Mouse (Mus musculus): ENCODE results near the gene Pcbd2. TPM values are rescaled to one million over a fixed set of nuclear protein-coding genes. Genes with fewer than 3 reads are reported as not detected.

Gene Pcbd2
- polyA plus RNA-seq, 1 experiment: 31.9 TPM

- no peaks in the 10 kb centered on the region for H3K4me1 ChIP-seq (ENCODE audit: control insufficient read depth, insufficient read depth, low read length)
- no peak overlapping the region for H3K27ac ChIP-seq (ENCODE audit: insufficient read depth, low read length)
- TF ChIP-seq CTCF (IDR thresholded peaks at IDR 0.05; ENCODE audit: borderline replicate concordance, insufficient read depth, low read length) (no peak), POLR2A (IDR thresholded peaks at IDR 0.05; ENCODE audit: low read depth, low read length) (no peak)
- H3K4me3 ChIP-seq (ENCODE audit: insufficient read depth, low read length): no peak overlapping the region
These were observed 5.0 kb downstream of the Pcbd2 start for GRCm38 (mm10) chr13:55732121-55732520.

- TF ChIP-seq POLR2A (IDR thresholded peaks at IDR 0.05; ENCODE audit: low read depth, low read length) (no peak), CTCF (IDR thresholded peaks at IDR 0.05; ENCODE audit: borderline replicate concordance, insufficient read depth, low read length) (no peak)
- Histone ChIP-seq H3K4me3 (ENCODE audit: insufficient read depth, low read length) (no peak overlapping the region), H3K27ac (ENCODE audit: insufficient read depth, low read length) (no peak overlapping the region), H3K4me1 (ENCODE audit: control insufficient read depth, insufficient read depth, low read length) (peaks cover 3% of the 10 kb centered on the region; the same call in 1 of the 2 replicates)
These were observed 6.7 kb downstream of the Pcbd2 start for GRCm38 (mm10) chr13:55733628-55734502.

DNA sequence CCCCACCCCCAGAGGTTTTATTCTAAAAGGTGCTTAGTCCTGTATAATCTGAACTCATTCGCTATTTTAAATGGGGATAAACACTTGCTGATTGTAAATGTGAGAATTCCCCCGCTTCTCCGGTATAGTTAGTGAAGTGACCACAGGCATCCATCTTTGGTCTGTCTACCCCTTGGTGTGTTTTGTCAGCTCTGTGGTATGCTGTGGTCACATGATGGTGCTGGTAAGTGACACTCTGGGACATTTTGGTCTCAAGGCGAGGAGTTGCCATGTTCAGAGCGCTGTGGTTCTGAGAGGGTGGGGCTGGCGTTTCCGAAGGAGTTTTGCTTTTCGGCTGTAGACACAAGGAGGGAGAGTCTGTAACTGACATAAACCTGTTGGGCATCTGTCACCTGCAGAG, 10.7 kb downstream of the Pcbd2 start:
- no peak overlapping the region for H3K4me3 ChIP-seq (ENCODE audit: insufficient read depth, low read length)
- no peak for TF ChIP-seq CTCF (IDR thresholded peaks at IDR 0.05; ENCODE audit: borderline replicate concordance, insufficient read depth, low read length)
- TF ChIP-seq POLR2A (IDR thresholded peaks at IDR 0.05; ENCODE audit: low read depth, low read length): no peak
- H3K27ac ChIP-seq (ENCODE audit: insufficient read depth, low read length): no peak overlapping the region
- peaks cover 3% of the 10 kb centered on the region; the same call in 1 of the 2 replicates for H3K4me1 ChIP-seq (ENCODE audit: control insufficient read depth, insufficient read depth, low read length)

GRCm38 (mm10) chr13:55742306-55742705, 15.1 kb downstream of the Pcbd2 start:
- Histone ChIP-seq H3K4me1 (ENCODE audit: control insufficient read depth, insufficient read depth, low read length) (peaks cover 3% of the 10 kb centered on the region; the same call in 1 of the 2 replicates), H3K27ac (ENCODE audit: insufficient read depth, low read length) (no peak overlapping the region), H3K4me3 (ENCODE audit: insufficient read depth, low read length) (no peak overlapping the region)
- TF ChIP-seq CTCF (IDR thresholded peaks at IDR 0.05; ENCODE audit: borderline replicate concordance, insufficient read depth, low read length) (no peak), POLR2A (IDR thresholded peaks at IDR 0.05; ENCODE audit: low read depth, low read length) (no peak)

DNA sequence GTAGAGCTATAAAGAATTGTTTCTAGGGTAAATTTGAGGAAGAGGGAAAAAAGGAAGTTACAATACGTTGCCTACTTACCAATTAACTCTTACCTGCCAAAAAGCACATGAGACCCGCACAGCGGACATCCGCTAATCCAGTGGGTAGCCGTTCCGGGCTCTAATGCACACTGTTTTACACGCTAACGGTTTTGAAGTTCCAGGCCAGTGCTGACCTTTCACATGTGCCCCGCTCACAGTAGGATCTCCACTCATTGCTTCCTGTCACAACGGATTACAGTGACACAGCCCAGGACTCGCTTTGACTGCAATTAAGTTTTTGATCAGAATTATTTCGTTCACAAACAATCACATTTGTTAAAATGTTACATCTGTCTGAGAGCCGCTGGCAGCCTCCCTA, 27.2 kb downstream of the Pcbd2 start:
- Histone ChIP-seq H3K4me3 (ENCODE audit: insufficient read depth, low read length) (no peak overlapping the region), H3K4me1 (ENCODE audit: control insufficient read depth, insufficient read depth, low read length) (no peaks in the 10 kb centered on the region), H3K27ac (ENCODE audit: insufficient read depth, low read length) (no peak overlapping the region)
- TF ChIP-seq CTCF (IDR thresholded peaks at IDR 0.05; ENCODE audit: borderline replicate concordance, insufficient read depth, low read length) (no peak), POLR2A (IDR thresholded peaks at IDR 0.05; ENCODE audit: low read depth, low read length) (no peak)

GRCm38 (mm10) chr13:55756789-55757188, 29.6 kb downstream of the Pcbd2 start:
- H3K4me3 ChIP-seq (ENCODE audit: insufficient read depth, low read length): no peak overlapping the region

DNA sequence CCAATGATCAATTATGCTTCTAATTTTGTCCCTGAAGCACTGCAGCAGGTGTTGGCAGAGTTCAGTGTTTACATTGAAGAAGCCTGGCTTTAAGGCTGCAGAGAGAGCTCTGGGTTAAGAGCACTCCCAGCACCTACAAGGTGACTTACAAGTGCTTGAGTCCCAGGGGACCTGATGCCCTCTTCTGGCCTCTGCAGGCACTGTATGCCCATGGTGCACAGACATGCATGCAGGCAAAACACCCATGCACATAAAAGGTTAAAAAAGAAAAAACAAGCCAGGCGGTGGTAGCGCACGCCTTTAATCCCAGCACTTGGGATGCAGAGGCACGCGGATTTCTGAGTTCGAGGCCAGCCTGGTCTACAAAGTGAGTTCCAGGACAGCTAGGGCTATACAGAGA, 30.5 kb downstream of the Pcbd2 start:
- Histone ChIP-seq H3K4me3 (ENCODE audit: insufficient read depth, low read length) (no peak overlapping the region), H3K4me1 (ENCODE audit: control insufficient read depth, insufficient read depth, low read length) (no peaks in the 10 kb centered on the region), H3K27ac (ENCODE audit: insufficient read depth, low read length) (no peak overlapping the region)
- TF ChIP-seq POLR2A (IDR thresholded peaks at IDR 0.05; ENCODE audit: low read depth, low read length): no peak
- no peak for TF ChIP-seq CTCF (IDR thresholded peaks at IDR 0.05; ENCODE audit: borderline replicate concordance, insufficient read depth, low read length)

More at GRCm38 (mm10) chr13:55756789-55757188, 29.6 kb downstream of the Pcbd2 start:
- TF ChIP-seq POLR2A (IDR thresholded peaks at IDR 0.05; ENCODE audit: low read depth, low read length): no peak
- TF ChIP-seq CTCF (IDR thresholded peaks at IDR 0.05; ENCODE audit: borderline replicate concordance, insufficient read depth, low read length): no peak
- Histone ChIP-seq H3K4me1 (ENCODE audit: control insufficient read depth, insufficient read depth, low read length) (no peaks in the 10 kb centered on the region), H3K27ac (ENCODE audit: insufficient read depth, low read length) (no peak overlapping the region)

- TF ChIP-seq POLR2A (IDR thresholded peaks at IDR 0.05; ENCODE audit: low read depth, low read length): no peak
- no peak for TF ChIP-seq CTCF (IDR thresholded peaks at IDR 0.05; ENCODE audit: borderline replicate concordance, insufficient read depth, low read length)
- Histone ChIP-seq H3K4me1 (ENCODE audit: control insufficient read depth, insufficient read depth, low read length) (no peaks in the 10 kb centered on the region), H3K4me3 (ENCODE audit: insufficient read depth, low read length) (no peak overlapping the region), H3K27ac (ENCODE audit: insufficient read depth, low read length) (no peak overlapping the region)
These were observed 33.4 kb downstream of the Pcbd2 start for GRCm38 (mm10) chr13:55760576-55760975.

DNA sequence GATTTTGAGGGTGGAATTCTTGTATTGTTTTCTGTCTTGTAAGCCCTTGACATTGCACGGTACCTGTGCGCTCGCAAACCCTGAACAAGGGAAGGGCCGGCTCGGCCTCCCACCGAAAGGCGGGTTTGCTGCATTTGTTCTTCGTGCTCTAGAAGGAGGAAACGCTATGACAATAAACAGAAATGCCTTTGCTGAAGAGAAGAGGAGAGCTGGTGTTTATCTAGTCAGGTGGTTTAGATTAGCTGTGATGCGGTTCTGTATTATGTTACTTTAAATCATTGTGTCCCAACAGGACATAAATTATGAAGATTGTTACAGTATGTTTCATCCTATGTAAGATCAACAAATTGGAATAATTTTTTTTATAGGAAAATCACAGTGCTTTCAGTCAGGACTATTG, 34.3 kb downstream of the Pcbd2 start:
- no peak overlapping the region for H3K27ac ChIP-seq (ENCODE audit: insufficient read depth, low read length)
- H3K4me3 ChIP-seq (ENCODE audit: insufficient read depth, low read length): no peak overlapping the region
- H3K4me1 ChIP-seq (ENCODE audit: control insufficient read depth, insufficient read depth, low read length): no peaks in the 10 kb centered on the region
- TF ChIP-seq POLR2A (IDR thresholded peaks at IDR 0.05; ENCODE audit: low read depth, low read length) (no peak), CTCF (IDR thresholded peaks at IDR 0.05; ENCODE audit: borderline replicate concordance, insufficient read depth, low read length) (no peak)

GRCm38 (mm10) chr13:55774352-55774751, 47.2 kb downstream of the Pcbd2 start:
- peaks cover 4% of the 10 kb centered on the region; the same call in 1 of the 2 replicates for H3K4me1 ChIP-seq (ENCODE audit: control insufficient read depth, insufficient read depth, low read length)
- H3K27ac ChIP-seq (ENCODE audit: insufficient read depth, low read length): no peak overlapping the region
- H3K4me3 ChIP-seq (ENCODE audit: insufficient read depth, low read length): no peak overlapping the region
- TF ChIP-seq CTCF (IDR thresholded peaks at IDR 0.05; ENCODE audit: borderline replicate concordance, insufficient read depth, low read length): no peak
- TF ChIP-seq POLR2A (IDR thresholded peaks at IDR 0.05; ENCODE audit: low read depth, low read length): no peak

Measured in embryonic fibroblast, embryonic 13.5 days (primary cell).